Mouse (Mus musculus): ENCODE measurements around the gene Abcb10. TPM values are rescaled to one million over a fixed set of nuclear protein-coding genes. Genes with fewer than 3 reads are reported as not detected.

Abcb10 gene
- 7.5 TPM in 2 replicates for polyA plus RNA-seq (2021; fragmentation: Nextera tagmentation)
- long read RNA-seq, experiment 1, full-length matches to known transcripts: 17 of 25 reads
- long read RNA-seq, experiment 1, partial matches to known transcripts: 6 of 25 reads
- long read RNA-seq, experiment 1, other reads (novel, unspliced or antisense): 2 of 25 reads
- long read RNA-seq, experiment 2, full-length matches to known transcripts: 88 of 106 reads
- long read RNA-seq, experiment 2, partial matches to known transcripts: 11 of 106 reads
- long read RNA-seq, experiment 2, other reads (novel, unspliced or antisense): 7 of 106 reads

GRCm38 (mm10) chr8:123982826-123983400, at the start of gene Abcb10:
TSS of gene Abcb10 (minus strand) at chr8:123983122.

GRCm38 (mm10) chr8:124021237-124022227, 38.6 kb upstream of the Abcb10 start, which contains the start of the genes Taf5l and Urb2:
TSS of gene Taf5l (minus strand) at chr8:124021397.
TSS of gene Urb2 (plus strand) at chr8:124021508.

GRCm38 (mm10) chr8:123948942-123949685, 33.8 kb downstream of the Abcb10 start, which contains the start of gene Nup133:
TSS of gene Nup133 (minus strand) at chr8:123949265.

Small RNA genes lying within 50 kb of the gene (microRNA-seq; reads per million reads assigned to microRNA genes)
- gene Mir1967: not detected

Other genes with a start within 250 kb of the Abcb10 start
- 81.8 and 92.7 TPM in 2 replicates for gene Rab4a, start 177.1 kb downstream of the Abcb10 start, polyA plus RNA-seq (2021; fragmentation: Nextera tagmentation)
- 11.5 and 15.4 TPM in 2 replicates for gene Ccsap, start 122.9 kb downstream of the Abcb10 start, polyA plus RNA-seq (2021; fragmentation: Nextera tagmentation)
- gene Acta1, start 88.4 kb downstream of the Abcb10 start, polyA plus RNA-seq (2021; fragmentation: Nextera tagmentation): 19.2 and 20.8 TPM in 2 replicates
- gene Nup133, start 33.9 kb downstream of the Abcb10 start, polyA plus RNA-seq (2021; fragmentation: Nextera tagmentation): 9.3 and 10.6 TPM in 2 replicates
- gene Taf5l, start 38.3 kb upstream of the Abcb10 start, polyA plus RNA-seq (2021; fragmentation: Nextera tagmentation): 11.8 and 12.1 TPM in 2 replicates
- 1.2 and 1.5 TPM in 2 replicates for gene Urb2, start 38.4 kb upstream of the Abcb10 start, polyA plus RNA-seq (2021; fragmentation: Nextera tagmentation)
- 10.9 and 13.7 TPM in 2 replicates for gene Galnt2, start 248.3 kb upstream of the Abcb10 start, polyA plus RNA-seq (2021; fragmentation: Nextera tagmentation)

All from layer of hippocampus, adult 6 months (tissue).